Mouse (Mus musculus) inflammation-experienced regulatory T-cells, adult 16 weeks (primary cell): Measurements from ENCODE around the gene Hist1h1d. TPM values are rescaled to one million over a fixed set of nuclear protein-coding genes. Genes with fewer than 3 reads are reported as not detected.

Experiments used
- polyA plus RNA-seq: library from polyadenylated mRNA; unstranded; fragments of 100-300 nt; shearing (Covaris generic); gene quantifications from one replicate; pipeline ENCODE4 v1.2.1, GENCODE M21; 2017

Gene Hist1h1d
- polyA plus RNA-seq, 1 experiment from 2014 or later: 0.40 TPM

Other genes with a start within 250 kb of the Hist1h1d start
- gene Zfp322a, start 184.1 kb upstream of the Hist1h1d start, polyA plus RNA-seq: 32.3 TPM
- gene Abt1, start 129.4 kb upstream of the Hist1h1d start, polyA plus RNA-seq: 12.4 TPM
- gene Btn1a1, start 87.4 kb upstream of the Hist1h1d start, polyA plus RNA-seq: not detected
- gene Btn2a2, start 64.4 kb upstream of the Hist1h1d start, polyA plus RNA-seq: not detected
- 4.6 TPM for gene Hist1h4h, start 22.2 kb upstream of the Hist1h1d start, polyA plus RNA-seq
- not detected for gene Hist1h2af, start 19.4 kb upstream of the Hist1h1d start, polyA plus RNA-seq
- not detected for gene Hist1h3g, start 17.8 kb upstream of the Hist1h1d start, polyA plus RNA-seq
- gene Hist1h2bh, start 9.9 kb upstream of the Hist1h1d start, polyA plus RNA-seq: 0.29 TPM
- gene Hist1h3f, start 9.2 kb upstream of the Hist1h1d start, polyA plus RNA-seq: 0.24 TPM
- not detected for gene Hist1h4f, start 1.6 kb upstream of the Hist1h1d start, polyA plus RNA-seq
- 0.90 TPM for gene Hist1h3e, start 9.1 kb downstream of the Hist1h1d start, polyA plus RNA-seq
- gene Hist1h2ae, start 18.0 kb downstream of the Hist1h1d start, polyA plus RNA-seq: 1.6 TPM
- 2.2 TPM for gene Hist1h2bg, start 18.1 kb downstream of the Hist1h1d start, polyA plus RNA-seq
- 1.3 TPM for gene Hist1h2bf, start 20.9 kb downstream of the Hist1h1d start, polyA plus RNA-seq
- not detected for gene Hist1h2ad, start 21.1 kb downstream of the Hist1h1d start, polyA plus RNA-seq
- gene Hist1h3d, start 22.5 kb downstream of the Hist1h1d start, polyA plus RNA-seq: not detected
- 32.4 TPM for gene Hist1h4d, start 28.3 kb downstream of the Hist1h1d start, polyA plus RNA-seq
- 5.6 TPM for gene Hist1h2be, start 67.9 kb downstream of the Hist1h1d start, polyA plus RNA-seq
- gene Hist1h1e, start 69.3 kb downstream of the Hist1h1d start, polyA plus RNA-seq: 16.6 TPM
- 0.23 TPM for gene Hist1h2ac, start 130.7 kb downstream of the Hist1h1d start, polyA plus RNA-seq
- gene Hist1h2bc, start 130.9 kb downstream of the Hist1h1d start, polyA plus RNA-seq: 8.8 TPM
- gene Hist1h1t, start 142.6 kb downstream of the Hist1h1d start, polyA plus RNA-seq: not detected
- gene Hist1h4c, start 145.2 kb downstream of the Hist1h1d start, polyA plus RNA-seq: 2.7 TPM
- gene Hfe, start 157.6 kb downstream of the Hist1h1d start, polyA plus RNA-seq: 2.8 TPM
- gene Hist1h1c, start 185.5 kb downstream of the Hist1h1d start, polyA plus RNA-seq: 17.4 TPM
- 0.50 TPM for gene Hist1h3c, start 192.3 kb downstream of the Hist1h1d start, polyA plus RNA-seq
- gene Hist1h2bb, start 193.5 kb downstream of the Hist1h1d start, polyA plus RNA-seq: 2.5 TPM
- 0.79 TPM for gene Hist1h2ab, start 197.9 kb downstream of the Hist1h1d start, polyA plus RNA-seq
- not detected for gene Hist1h3b, start 199.0 kb downstream of the Hist1h1d start, polyA plus RNA-seq
- 11.3 TPM for gene Hist1h4b, start 203.8 kb downstream of the Hist1h1d start, polyA plus RNA-seq
- not detected for gene Hist1h4a, start 208.0 kb downstream of the Hist1h1d start, polyA plus RNA-seq
- gene Hist1h3a, start 209.1 kb downstream of the Hist1h1d start, polyA plus RNA-seq: 1.9 TPM
- 0.95 TPM for gene Hist1h1a, start 210.4 kb downstream of the Hist1h1d start, polyA plus RNA-seq
- not detected for gene Trim38, start 216.7 kb downstream of the Hist1h1d start, polyA plus RNA-seq